Mouse (Mus musculus) C2C12 (cell line): Measurements from ENCODE around the gene Ntn3.

Source experiments
- CEBPB ChIP-seq: IDR thresholded peaks from one replicate; pipeline ENCODE4 v1.6.1; 2011; ENCODE audit warnings: low read depth, mild to moderate bottlenecking, control low read depth, moderate library complexity
- CTCF ChIP-seq: IDR thresholded peaks from one replicate; pipeline ENCODE4 v1.5.1; 2011; ENCODE audit not compliant: control insufficient read depth, insufficient read depth, insufficient read length
- FOSL1 ChIP-seq: IDR thresholded peaks from one replicate; pipeline ENCODE4 v1.8.0; 2011; ENCODE audit warnings: mild to moderate bottlenecking, low read length; ENCODE audit not compliant: poor library complexity, insufficient read depth, severe bottlenecking
- MAX ChIP-seq: IDR thresholded peaks from one replicate; pipeline ENCODE4 v1.6.1; 2011; ENCODE audit warnings: mild to moderate bottlenecking, control low read depth
- MYOG ChIP-seq: IDR thresholded peaks from one replicate; pipeline ENCODE4 v1.6.1; 2011; ENCODE audit not compliant: control insufficient read depth, insufficient read length; ENCODE audit errors: extremely low read depth

DNA sequence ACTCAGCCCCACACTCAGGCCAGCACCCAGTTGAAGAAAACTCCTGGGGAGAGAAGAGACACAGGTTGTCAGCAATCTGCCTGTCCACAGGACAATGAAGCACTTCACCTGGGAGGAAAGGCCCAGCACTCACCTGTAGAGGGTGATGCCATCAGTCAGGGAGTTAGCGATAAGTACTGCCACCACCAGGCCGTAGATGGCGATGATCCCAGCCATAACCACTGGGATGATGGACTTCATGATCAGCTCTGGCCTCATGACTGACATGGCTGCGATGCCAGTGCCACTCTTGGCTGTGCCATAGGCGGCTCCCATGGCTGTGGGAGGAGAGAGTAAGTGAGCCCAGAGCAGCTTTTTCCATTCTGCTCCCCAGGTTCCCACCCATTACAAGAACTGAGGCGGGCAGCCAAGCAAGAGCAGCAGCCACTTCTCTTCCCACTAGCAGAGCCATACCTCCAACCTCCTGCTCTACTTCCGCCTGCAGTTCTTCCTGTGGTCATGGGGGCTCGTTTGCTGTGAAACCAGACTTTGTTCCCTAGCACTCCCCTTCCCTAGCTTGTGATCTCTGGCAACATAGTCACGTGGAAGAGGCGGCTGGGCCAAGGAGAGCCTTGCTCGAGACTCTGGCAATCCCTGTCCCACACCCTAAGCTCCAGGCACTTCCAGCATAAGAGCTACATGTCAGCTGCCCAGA is 44.6 kb downstream of the Ntn3 start:
- TF ChIP-seq CTCF, result no peak
- TF ChIP-seq MAX, result no peak
- no peak for TF ChIP-seq FOSL1
- no peak for TF ChIP-seq MYOG
- no peak for TF ChIP-seq CEBPB
